In the genomic region with DNA sequence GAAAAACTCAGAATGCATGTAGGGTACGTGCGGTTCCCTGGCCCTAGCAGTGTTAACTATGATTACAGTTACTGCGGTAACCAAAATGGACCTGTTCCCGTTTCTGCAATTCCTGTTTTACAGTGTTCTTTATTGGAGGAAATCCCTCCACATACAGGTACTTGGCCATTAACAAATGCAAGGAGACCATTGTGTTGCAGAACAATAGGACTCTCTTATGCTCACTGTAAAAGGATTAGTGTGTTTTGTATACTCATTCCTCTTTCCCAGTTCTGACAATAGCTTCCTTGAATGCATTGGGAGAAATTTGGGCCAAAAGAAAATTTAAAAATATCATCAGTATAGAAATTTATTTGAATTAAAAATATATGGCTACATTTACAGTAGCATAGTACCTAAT, we compare ENCODE assay signal across 23 mouse cellular contexts. TPM values are rescaled to one million over a fixed set of nuclear protein-coding genes. Genes with fewer than 3 reads are reported as not detected.
"Had no signal": no experiment of that assay in that cellular context is flagged by ENCODE, and none has a peak within 500 bp of the region (broad histone marks: within the 10 kb centered on the region; RNA-seq: fewer than 3 reads in every experiment).

No protein-coding gene starts in this region.

- DNase-seq: kidney, adult 8-10 months; kidney, postnatal 10 days; kidney, postnatal 36 days; layer of hippocampus, postnatal 36 days; liver, postnatal 0 days; retina, postnatal 1 day; right cerebral cortex, postnatal 25 days; spleen, adult 18-20 months; thymus, postnatal 25 days had no signal

- ATAC-seq: liver, postnatal 0 days; midbrain, embryonic 13.5 days; midbrain, embryonic 16.5 days had no signal

- H3K4me3 ChIP-seq: kidney, embryonic 15.5 days; left cerebral cortex, adult 2 months; limb, embryonic 12.5 days; limb, embryonic 15.5 days; midbrain, embryonic 10.5 days; midbrain, embryonic 13.5 days; myocyte; neural tube, embryonic 13.5 days; stomach, embryonic 15.5 days had no signal

- H3K36me3 ChIP-seq: kidney, embryonic 15.5 days; limb, embryonic 12.5 days; limb, embryonic 15.5 days; midbrain, embryonic 10.5 days; midbrain, embryonic 13.5 days; neural tube, embryonic 13.5 days; stomach, embryonic 15.5 days had no signal

- H3K27ac ChIP-seq: kidney, embryonic 15.5 days; left cerebral cortex, adult 2 months; limb, embryonic 12.5 days; limb, embryonic 15.5 days; liver, embryonic 14.5 days; midbrain, embryonic 13.5 days; neural tube, embryonic 13.5 days; stomach, embryonic 15.5 days had no signal

- H3K9me3 ChIP-seq: kidney, embryonic 15.5 days; limb, embryonic 15.5 days; megakaryocyte, embryonic 14.5 days; midbrain, embryonic 10.5 days; midbrain, embryonic 13.5 days; neural tube, embryonic 13.5 days; stomach, embryonic 15.5 days had no signal

- H3K27me3 ChIP-seq: megakaryocyte, embryonic 14.5 days; stomach, embryonic 15.5 days had no signal

- H3K4me2 ChIP-seq: kidney, embryonic 15.5 days; limb, embryonic 12.5 days; limb, embryonic 15.5 days; liver, embryonic 11.5 days; midbrain, embryonic 13.5 days; neural tube, embryonic 13.5 days; stomach, embryonic 15.5 days had no signal

- H3K9ac ChIP-seq: kidney, embryonic 15.5 days; limb, embryonic 12.5 days; limb, embryonic 15.5 days; liver, embryonic 14.5 days; liver, postnatal 0 days; midbrain, embryonic 13.5 days; neural tube, embryonic 13.5 days; stomach, embryonic 15.5 days had no signal

RNA-seq across cellular contexts. Expression of gene Prss39, which starts 29.7 kb away (rescaled TPM):
- polyA plus RNA-seq: kidney, embryonic 15.5 days; limb, embryonic 12.5 days; limb, embryonic 15.5 days; liver, embryonic 11.5 days; liver, embryonic 14.5 days; liver, postnatal 0 days; midbrain, embryonic 10.5 days; midbrain, embryonic 13.5 days; midbrain, embryonic 16.5 days; myocyte; neural tube, embryonic 13.5 days; stomach, embryonic 15.5 days; thymus, postnatal 0 days had no signal
